Mouse (Mus musculus) gastrocnemius, adult 18-20 months (tissue): ENCODE results near the gene Asb7. TPM values are rescaled to one million over a fixed set of nuclear protein-coding genes. Genes with fewer than 3 reads are reported as not detected.

Experiments
- DNase-seq: peaks from one replicate; pipeline ENCODE4 v3.0.0; 2021; ENCODE audit warnings: low spot score
- total RNA-seq, 2 experiments: library from RNA; stranded (reverse); gene quantifications; 2 replicates each; pipeline ENCODE4 v1.2.3; 2021

The Asb7 gene
- total RNA-seq, 2 experiments from 2014 or later: 7.0 to 7.7 TPM

DNA sequence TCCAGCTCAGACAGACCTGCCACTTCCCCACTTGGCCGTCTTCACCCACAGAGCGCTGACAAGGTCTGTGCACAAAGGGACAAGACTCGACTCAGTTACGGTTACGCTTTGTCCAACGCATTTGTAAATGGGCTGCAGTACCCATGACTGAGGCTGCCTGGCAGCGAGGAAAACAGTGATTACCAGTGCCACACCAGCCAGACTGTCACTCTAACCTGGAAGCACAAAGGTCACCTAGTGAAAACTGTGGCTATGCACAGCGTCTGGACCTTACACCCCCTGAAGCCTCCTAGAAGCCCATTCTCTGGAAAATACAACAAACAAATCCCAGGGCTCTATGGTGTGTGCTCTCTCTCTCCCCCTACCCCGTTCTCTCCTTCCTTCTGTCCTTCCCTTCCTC lies 33.9 kb downstream of the Asb7 start:
- no peak for DNase-seq

DNA sequence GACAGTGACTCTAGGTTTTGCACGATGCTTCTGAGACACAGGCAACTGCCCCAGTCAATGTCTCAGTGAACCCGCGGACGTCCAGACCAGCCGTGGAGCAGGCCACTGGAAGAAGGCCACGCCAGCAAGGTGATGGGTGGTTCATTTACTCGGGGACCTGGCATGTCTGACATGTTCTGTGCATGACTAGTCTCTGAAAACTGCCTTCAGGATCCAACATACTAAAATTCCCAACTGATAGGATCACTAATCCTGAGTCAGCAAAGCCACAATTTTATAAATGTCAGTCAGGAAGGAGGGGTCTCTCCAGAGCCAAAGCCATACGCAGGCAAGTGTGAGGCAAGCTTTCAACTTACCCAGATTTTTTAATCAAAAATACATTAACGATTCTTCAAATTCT lies 35.8 kb downstream of the Asb7 start:
- no peak for DNase-seq

DNA sequence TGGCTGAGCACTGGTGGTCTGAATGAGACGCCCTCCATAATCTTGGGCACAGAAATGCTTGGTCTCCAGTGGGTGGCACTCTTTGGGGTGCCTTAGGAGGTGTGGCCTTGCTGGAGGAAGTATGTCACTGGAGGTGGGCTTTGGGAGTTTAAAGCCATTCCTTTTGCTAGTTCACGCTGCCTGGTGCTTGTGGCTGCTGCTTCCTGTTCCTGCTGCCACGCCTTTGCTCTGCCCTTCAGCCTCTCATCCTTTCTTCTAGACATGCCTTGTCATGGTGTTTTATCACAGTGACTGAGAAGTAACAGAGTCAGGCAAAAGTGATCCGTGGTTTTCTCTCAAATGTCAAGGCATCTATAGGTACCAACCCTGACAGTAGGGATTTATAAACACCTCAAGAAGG lies 37.2 kb downstream of the Asb7 start:
- DNase-seq: no peak

GRCm38 (mm10) chr7:66650883-66651282 lies 38.5 kb downstream of the Asb7 start:
- no peak for DNase-seq

GRCm38 (mm10) chr7:66649181-66649580 lies 40.2 kb downstream of the Asb7 start:
- no peak for DNase-seq

- DNase-seq: no peak
These were observed 43.7 kb downstream of the Asb7 start for GRCm38 (mm10) chr7:66645736-66646135.

GRCm38 (mm10) chr7:66633351-66633750 lies 56.0 kb downstream of the Asb7 start:
- no peak for DNase-seq

DNA sequence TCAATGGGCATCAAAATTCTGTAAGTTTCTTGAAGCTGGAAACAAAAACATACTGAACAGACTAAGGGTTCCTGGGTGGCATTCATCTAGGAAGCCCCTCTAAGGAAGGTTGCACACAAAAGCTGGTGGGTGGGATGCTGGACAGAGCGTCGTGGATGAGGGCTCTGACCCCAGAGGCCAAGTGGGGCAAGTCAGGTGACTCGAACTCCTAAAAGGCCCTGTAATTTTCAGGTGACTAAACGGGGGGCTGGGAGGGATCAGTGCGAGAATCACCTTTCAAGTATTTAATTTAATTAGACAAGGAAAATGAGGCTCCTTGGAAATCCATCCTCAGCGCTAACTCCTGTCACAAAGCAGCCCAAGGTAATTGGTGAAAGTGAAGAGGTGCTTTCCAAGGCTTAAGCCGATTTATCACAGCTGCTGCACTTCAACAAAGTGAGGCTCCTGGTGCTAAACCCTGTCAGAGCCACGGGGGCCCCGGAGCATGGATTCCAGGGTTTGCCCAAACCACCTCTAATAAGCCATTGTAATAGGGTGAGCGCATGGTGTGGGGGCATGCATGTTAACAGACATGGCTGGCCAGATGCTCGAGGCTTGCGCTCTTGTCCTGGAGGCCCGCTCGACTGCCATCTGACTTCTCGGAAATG lies 59.1 kb downstream of the Asb7 start:
- DNase-seq: no peak

DNA sequence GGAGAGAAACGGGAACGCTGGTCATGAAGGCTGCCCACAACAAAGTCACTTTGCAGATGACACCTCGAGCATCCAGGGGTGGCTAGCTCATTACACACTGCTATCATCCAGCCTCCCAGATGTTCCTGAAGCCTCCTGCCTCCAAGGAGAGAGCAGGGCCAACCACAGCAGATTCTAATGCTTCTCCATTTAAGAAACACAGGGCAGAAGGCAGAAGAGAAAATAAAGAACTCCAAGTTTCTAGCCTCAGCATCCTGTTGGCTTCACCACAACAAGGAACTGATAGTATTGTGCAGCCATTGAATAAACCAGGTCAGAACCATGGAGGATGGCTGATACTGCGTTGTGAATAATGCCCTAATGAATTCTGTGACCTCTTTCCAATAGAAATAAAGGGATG lies 60.0 kb downstream of the Asb7 start:
- DNase-seq: no peak

- peak; percentile 35 for DNase-seq
These were observed 66.0 kb downstream of the Asb7 start for GRCm38 (mm10) chr7:66623436-66623835.

DNA sequence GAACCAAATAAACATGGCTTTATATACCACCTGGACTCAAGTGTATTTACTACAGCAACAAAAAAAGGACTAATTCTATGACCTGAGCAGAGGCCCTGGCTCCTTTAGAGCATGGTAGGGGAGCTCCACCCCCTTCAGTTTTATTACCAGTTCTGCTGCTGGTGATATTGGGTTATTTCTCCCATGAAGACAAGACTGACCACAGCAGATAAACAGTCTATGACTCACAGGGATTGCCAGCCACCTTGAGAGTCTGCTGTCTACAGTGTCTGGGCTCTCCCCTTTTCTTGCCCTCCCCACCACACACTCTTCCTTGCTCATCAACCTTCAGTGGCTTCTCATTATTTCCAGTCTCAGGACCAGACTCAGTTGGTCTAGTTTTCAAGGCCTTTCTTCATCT lies 87.5 kb downstream of the Asb7 start:
- no peak for DNase-seq

GRCm38 (mm10) chr7:66600622-66601610 lies 88.5 kb downstream of the Asb7 start:
- DNase-seq: no peak

- no peak for DNase-seq
These were observed 89.3 kb downstream of the Asb7 start for GRCm38 (mm10) chr7:66600126-66600525.

GRCm38 (mm10) chr7:66597900-66598299 lies 91.5 kb downstream of the Asb7 start:
- DNase-seq: no peak

Other genes starting within 250 kb of the Asb7 start
- 1 to 10 TPM; 4.4 to 4.7 TPM for gene Lins1, start 293 bp upstream of the Asb7 start, total RNA-seq
- gene Cers3, start 53.9 kb upstream of the Asb7 start, total RNA-seq: under 1 TPM in 1 of 2 experiments, not detected in 1; 0.07 TPM
- gene Adamts17, start 150.1 kb upstream of the Asb7 start, total RNA-seq: under 1 TPM in 1 of 2 experiments, not detected in 1; 0.50 TPM